Mouse (Mus musculus) heart, embryonic 12.5 days (tissue): Measurements from ENCODE around the gene Lsm2. TPM values are rescaled to one million over a fixed set of nuclear protein-coding genes. Genes with fewer than 3 reads are reported as not detected.
A peak's percentile ranks its signal among the peaks of the same experiment; 100 is the strongest.
"Not testable (repeated sequence)": the region's sequence is repeated elsewhere in the genome, so short reads cannot be mapped to it uniquely, and the experiment has no call there.

Experiments used
- ATAC-seq: fragments of 200-750 bp; cut with Nextera tagmentation; 2 replicates; pipeline ENCODE4 v1.8.0; 2017; ENCODE audit warnings: moderate TSS enrichment, moderate library complexity; ENCODE audit not compliant: insufficient number of reproducible peaks, low FRiP score
- H3K27ac ChIP-seq: fragments of 300-500 bp; sonication (generic); 2 replicates; pipeline ENCODE4 v1.5.1; 2016; ENCODE audit warnings: mild to moderate bottlenecking, moderate library complexity; ENCODE audit not compliant: poor library complexity, severe bottlenecking
- H3K27me3 ChIP-seq: fragments of 300-500 bp; sonication (generic); replicated peaks from 2 replicates; pipeline ENCODE4 v1.6.1; 2016; ENCODE audit warnings: mild to moderate bottlenecking, moderate library complexity
- H3K36me3 ChIP-seq: fragments of 300-500 bp; sonication (generic); 2 replicates; pipeline ENCODE4 v1.6.1; 2016; ENCODE audit warnings: mild to moderate bottlenecking, moderate library complexity
- H3K4me1 ChIP-seq: fragments of 300-500 bp; sonication (generic); replicated peaks from 2 replicates; pipeline ENCODE4 v1.6.1; 2016; ENCODE audit warnings: mild to moderate bottlenecking
- H3K4me2 ChIP-seq: fragments of 300-500 bp; sonication (generic); 2 replicates; pipeline ENCODE4 v1.6.1; 2016; ENCODE audit warnings: mild to moderate bottlenecking, moderate library complexity
- H3K4me3 ChIP-seq: fragments of 300-500 bp; sonication (generic); 2 replicates; pipeline ENCODE4 v1.5.1; 2016; ENCODE audit warnings: mild to moderate bottlenecking
- H3K9ac ChIP-seq: fragments of 300-500 bp; sonication (generic); 2 replicates; pipeline ENCODE4 v1.6.1; 2016; ENCODE audit warnings: mild to moderate bottlenecking, moderate library complexity
- H3K9me3 ChIP-seq: fragments of 300-500 bp; sonication (generic); replicated peaks from 2 replicates; pipeline ENCODE4 v1.6.1; 2016; ENCODE audit warnings: mild to moderate bottlenecking, moderate library complexity
- WGBS: fragments of 180-500 bp; shearing (Covaris S2); methylation state at CpG from one replicate; pipeline ENCODE4 v1.1.7; 2016; 5-methylcytosine and 5-hydroxymethylcytosine counted together
- polyA plus RNA-seq: library from polyadenylated mRNA; unstranded; fragments of >200 nt; fragmentation: Nextera tagmentation; extraction: Ambion mirVana; gene quantifications from 2 replicates; pipeline ENCODE4 v1.2.1, GENCODE M21; 2016

Lsm2 gene
- polyA plus RNA-seq, 1 experiment from 2014 or later: 145 TPM

DNA sequence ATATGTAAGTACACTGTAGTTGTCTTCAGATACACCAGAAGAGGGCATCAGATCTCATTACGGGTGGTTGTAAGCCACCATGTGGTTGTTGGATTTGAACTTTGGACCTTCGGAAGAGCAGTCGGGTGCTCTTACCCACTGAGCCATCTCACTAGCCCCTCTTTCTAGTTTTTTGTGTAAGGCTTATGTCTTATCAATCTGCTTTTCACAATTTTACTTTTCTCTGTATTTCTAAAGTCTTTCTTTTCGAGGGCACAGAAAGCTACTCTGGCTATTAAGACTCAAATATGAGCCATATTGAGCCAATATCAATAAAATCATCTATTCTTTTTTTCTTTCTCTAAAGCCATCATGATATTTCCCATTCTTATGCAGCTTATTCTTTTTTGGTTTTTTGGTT is 13.5 kb downstream of the Lsm2 start:
- ATAC-seq, H3K27me3 ChIP-seq: not testable (repeated sequence)
- 91% methylated on average over 4 of the region's 4 CpGs for WGBS

DNA sequence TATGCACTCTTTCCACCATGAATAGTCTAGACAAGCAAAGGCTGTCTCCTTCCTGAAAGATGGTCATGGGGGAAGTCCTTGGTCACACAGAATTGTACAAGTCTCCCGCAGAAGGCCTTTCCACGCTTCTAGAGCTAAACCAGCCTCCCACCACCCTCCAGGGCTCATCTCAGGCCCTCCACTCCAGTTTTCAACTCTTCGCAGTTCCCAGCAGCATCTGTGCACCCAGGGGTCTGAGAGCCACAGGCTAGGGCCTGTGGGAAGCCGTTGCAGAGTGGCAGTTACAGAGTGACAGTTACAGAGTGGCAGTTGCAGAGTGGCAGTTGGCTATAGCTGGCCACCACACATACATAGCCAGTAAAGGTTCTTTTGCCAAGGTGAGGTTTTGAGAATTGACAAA is 14.3 kb downstream of the Lsm2 start:
- Histone ChIP-seq H3K4me1 (peaks cover 30% of the 10 kb centered on the region), H3K36me3 (peaks cover 20% of the 10 kb centered on the region)
- H3K4me3 ChIP-seq, H3K27ac ChIP-seq, H3K9ac ChIP-seq, ATAC-seq, H3K27me3 ChIP-seq, H3K4me2 ChIP-seq, H3K9me3 ChIP-seq: not testable (repeated sequence)
- WGBS: 93% methylated on average over 4 of the region's 4 CpGs

More for the DNA sequence above, 13.5 kb downstream of the Lsm2 start:
- peaks cover 27% of the 10 kb centered on the region for H3K36me3 ChIP-seq
- H3K4me2 ChIP-seq, H3K9ac ChIP-seq, H3K9me3 ChIP-seq, H3K27ac ChIP-seq, H3K4me3 ChIP-seq: not testable (repeated sequence)
- H3K4me1 ChIP-seq: peaks cover 30% of the 10 kb centered on the region

DNA sequence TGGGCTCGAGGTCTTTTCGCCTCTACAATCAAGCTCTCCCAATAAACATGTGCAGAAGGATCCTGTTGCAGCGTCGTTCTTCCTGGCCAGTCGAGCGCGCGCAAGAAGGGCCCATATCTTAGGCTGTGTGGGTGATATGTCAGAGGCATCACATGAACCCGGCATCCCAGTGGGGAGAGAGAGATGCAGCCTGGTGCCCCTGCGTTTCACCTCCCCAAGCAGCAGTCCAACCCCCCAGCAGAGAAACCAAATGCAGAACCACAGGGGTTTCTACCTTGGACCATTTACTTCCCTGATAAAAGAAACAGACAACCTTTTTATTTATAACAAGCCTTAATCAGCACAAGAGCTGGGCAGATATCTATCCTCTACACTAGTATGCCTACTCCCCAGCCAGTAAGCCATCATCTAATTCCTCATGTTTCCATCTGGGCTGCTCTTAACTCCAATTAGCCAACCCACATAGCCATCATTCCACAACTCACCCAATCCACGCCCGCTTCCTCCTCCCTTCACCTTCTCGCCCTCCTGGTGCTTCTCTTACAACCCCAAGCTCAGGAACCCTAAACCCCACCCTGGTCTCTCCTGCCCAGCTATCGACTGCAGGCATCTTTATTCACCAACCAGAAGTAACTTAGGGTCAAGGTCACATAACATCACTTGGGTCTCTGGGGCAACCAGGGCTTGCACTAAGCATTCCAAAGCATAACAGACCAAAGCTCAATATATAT is 14.9 kb downstream of the Lsm2 start:
- peaks cover 30% of the 10 kb centered on the region for H3K4me1 ChIP-seq
- peaks cover 15% of the 10 kb centered on the region for H3K36me3 ChIP-seq
- H3K4me2 ChIP-seq: peak overlapping the region; percentile 25; the same call in 1 of the 2 replicates
- H3K9me3 ChIP-seq: no peaks in the 10 kb centered on the region
- H3K4me3 ChIP-seq: no peak overlapping the region
- no peaks in the 10 kb centered on the region for H3K27me3 ChIP-seq
- WGBS: 85% methylated on average over 13 of the region's 14 CpGs
- no peak overlapping the region for H3K27ac ChIP-seq
- H3K9ac ChIP-seq: no peak overlapping the region
- no peak for ATAC-seq

DNA sequence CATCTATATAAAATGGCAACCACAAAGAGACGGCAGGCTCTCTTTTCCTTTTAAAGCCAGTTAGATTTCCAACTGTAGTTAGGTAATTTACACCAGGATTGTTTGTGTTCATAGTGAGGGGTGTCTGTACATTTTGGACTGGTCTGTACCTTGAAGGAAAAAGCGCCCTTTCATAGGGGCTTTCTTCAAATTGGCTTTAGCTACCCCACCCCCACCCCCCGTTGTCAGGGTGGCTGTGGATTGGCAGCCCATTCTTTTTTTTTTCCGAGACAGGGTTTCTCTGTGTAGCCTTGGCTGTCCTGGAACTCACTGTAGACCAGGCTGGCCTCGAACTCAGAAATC is 15.5 kb downstream of the Lsm2 start:
- no peak overlapping the region for H3K4me2 ChIP-seq
- peaks cover 31% of the 10 kb centered on the region for H3K4me1 ChIP-seq
- WGBS: 92% methylated on average over 5 of the region's 5 CpGs
- no peak overlapping the region for H3K27ac ChIP-seq
- no peaks in the 10 kb centered on the region for H3K9me3 ChIP-seq
- no peaks in the 10 kb centered on the region for H3K27me3 ChIP-seq
- peaks cover 15% of the 10 kb centered on the region for H3K36me3 ChIP-seq
- no peak for ATAC-seq
- no peak overlapping the region for H3K4me3 ChIP-seq
- no peak overlapping the region for H3K9ac ChIP-seq

DNA sequence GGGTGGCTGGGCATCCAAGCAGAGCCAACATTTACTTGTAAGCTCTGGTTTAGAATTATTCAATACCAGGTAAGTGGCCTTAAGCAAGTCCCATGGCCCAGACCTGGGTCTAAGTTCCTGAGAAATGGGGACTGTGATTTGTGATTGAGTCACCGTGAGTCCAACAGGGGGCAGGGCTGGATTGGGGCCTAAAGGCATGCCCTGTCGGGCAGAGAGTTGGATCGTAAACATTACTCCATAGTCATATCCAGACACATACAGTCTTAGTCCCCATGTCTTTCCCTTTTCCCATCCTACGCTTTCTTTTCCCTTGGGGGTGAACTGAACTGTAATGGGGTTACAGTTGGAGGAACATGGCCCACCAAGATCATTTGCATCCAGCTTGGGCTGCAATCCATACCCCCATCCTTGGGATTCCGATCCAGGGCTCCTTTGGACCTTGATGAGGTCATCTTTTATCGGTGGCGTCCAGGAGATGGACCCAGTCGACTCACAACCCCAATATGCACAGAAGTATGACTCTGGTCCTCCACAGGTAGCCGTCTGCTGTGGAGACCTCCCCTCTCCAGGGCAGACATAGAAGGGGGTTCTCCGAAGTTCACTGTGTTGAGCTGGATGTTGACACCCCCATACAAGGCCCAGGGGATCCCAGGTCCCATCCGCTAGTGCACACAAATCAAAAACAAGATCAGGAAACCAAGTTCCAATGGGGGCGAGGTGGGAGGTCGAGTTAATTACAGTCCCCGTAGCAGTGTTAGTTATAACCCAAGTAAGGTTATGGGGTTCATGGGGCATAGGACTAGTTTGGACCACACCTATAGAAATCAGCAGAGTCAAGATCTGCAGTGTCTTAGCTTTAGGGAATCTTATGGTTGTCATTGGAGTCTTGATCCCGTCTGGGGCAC is 17.1 kb downstream of the Lsm2 start:
- no peak for ATAC-seq

DNA sequence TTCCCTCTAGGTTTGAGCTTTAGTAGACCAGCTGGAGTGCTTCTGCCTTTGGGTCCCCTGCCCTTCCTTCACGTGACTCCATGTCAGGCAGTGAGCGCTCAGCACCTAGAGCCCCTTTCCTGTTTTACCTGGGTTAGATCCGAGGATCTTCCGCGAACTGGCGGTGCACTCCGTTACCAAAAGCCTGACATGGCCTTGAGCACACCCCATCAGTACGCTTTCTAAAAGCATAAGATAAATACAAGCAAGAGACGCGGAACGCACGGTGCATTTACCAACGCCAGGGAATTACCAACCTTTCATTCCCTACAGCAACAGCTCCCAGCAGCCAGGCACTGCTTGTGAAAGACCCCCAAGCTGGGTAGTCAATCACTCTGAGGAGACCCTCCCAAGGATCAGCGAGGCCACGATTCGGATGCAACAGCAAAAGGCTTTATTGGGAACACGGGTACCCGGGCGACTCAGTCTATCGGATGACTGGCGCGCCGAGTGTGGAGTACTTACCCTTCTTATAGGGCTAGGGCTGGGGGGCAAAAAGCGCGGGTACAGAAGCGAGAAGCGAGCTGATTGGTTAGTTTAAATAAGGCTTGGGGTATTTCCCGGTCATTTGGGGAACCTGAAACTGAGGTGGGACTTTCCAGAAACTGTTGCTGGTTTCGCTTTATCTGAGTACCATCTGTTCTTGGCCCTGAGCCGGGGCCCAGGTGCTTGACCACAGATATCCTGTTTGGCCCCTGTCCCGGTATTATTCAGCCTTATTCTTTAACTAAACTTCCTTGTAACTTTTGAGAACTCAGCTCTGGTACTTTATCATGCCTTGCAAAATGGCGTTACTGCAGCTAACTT is 18.4 kb downstream of the Lsm2 start:
- not testable (repeated sequence) for ATAC-seq, H3K27me3 ChIP-seq, H3K9me3 ChIP-seq
- Histone ChIP-seq H3K36me3 (peaks cover 27% of the 10 kb centered on the region), H3K4me2 (peak overlapping the region; percentile 96), H3K4me3 (peak overlapping the region; percentile 79), H3K9ac (peak overlapping the region; percentile 96), H3K27ac (peak overlapping the region; percentile 95), H3K4me1 (peaks cover 46% of the 10 kb centered on the region)
- 22% methylated on average over 30 of the region's 32 CpGs for WGBS

More for the DNA sequence above, 17.1 kb downstream of the Lsm2 start:
- Histone ChIP-seq H3K9ac (no peak overlapping the region), H3K36me3 (peaks cover 15% of the 10 kb centered on the region), H3K27ac (no peak overlapping the region), H3K9me3 (no peaks in the 10 kb centered on the region), H3K4me3 (peak overlapping the region; percentile 79), H3K4me2 (peak overlapping the region; percentile 96), H3K4me1 (peaks cover 46% of the 10 kb centered on the region), H3K27me3 (no peaks in the 10 kb centered on the region)
- 92% methylated on average over 15 of the region's 15 CpGs for WGBS

DNA sequence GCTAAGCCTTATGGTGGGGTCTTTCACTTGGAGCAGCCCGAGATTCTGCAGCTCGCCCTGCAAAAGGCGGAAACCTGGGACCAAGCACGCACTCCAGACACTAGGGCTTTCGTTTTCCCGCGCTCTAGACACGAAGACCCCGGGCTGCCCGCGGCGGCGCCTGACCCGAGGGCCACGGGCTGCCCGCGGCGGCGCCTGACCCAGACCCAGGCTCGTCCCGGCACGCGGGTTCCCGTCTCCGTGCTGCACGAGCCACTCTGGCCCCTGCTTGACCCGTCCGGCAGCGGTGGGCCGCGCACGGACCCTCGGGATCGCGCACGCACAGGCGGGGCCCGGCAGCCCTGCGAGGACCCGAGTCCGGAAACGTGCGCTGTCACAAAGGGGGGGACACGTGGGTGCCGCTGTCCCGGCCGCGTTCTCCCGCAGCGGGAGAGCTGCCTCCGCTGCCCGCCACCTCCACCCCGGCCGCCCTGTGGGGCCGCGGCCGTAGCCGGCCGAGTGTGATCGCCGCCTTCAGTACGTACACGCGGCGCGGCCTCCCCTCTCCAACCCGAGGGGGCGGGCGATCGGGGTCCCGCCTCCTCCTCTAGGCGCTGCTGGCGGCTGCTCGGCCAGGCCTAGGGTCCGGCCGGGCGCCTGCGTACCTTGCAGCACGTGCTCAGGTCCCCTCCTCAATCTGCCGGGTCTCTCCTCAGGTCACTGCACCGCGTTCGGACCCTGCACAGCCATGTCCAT is 19.2 kb downstream of the Lsm2 start, which contains the start of gene Vars:
TSS of gene Vars (plus strand) at position 271 of the 735 bp plus-strand sequence.
- H3K27ac ChIP-seq: peak within 1 kb of the TSS; percentile 95
- WGBS: under 1% methylated on average over 69 of the region's 83 CpGs
- H3K4me3 ChIP-seq: peak within 1 kb of the TSS; percentile 79
- peak; percentile 89 for ATAC-seq
- peak within 1 kb of the TSS; percentile 96 for H3K9ac ChIP-seq
- H3K27me3 ChIP-seq: no peaks in the 10 kb centered on the region
- peak within 1 kb of the TSS; percentile 96 for H3K4me2 ChIP-seq
- peaks cover 46% of the 10 kb centered on the region for H3K4me1 ChIP-seq
- no peaks in the 10 kb centered on the region for H3K9me3 ChIP-seq
- peaks cover 31% of the 10 kb centered on the region for H3K36me3 ChIP-seq

DNA sequence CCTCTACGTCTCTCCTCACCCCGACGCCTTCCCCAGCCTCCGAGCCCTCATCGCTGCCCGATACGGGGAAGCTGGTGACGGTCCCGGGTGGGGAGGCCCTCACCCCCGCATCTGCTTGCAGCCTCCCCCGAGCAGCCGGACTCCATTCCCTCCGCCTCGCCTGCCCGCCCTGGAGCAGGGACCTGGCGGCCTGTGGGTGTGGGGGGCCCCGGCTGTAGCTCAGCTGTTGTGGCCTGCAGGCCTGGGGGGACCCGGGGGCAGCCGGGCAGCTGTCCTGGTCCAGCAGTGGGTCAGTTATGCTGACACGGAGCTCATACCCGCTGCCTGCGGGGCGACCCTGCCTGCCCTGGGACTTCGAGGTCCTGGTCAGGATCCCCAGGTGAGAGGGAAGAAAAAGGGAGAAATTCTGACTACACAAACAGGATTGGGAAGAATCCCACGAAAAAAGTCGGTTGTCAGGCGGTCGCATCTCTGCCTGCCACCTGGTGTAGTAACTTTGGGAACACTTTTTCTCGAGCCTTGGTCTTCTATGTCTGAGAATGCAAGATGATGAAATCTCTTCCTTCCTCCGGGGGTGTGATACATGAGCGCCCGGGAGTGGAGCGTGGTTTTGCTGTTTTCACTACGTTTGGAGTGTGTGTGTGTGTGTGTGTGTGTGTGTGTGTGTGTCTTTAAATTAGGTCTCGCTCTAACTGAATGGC is 19.9 kb downstream of the Lsm2 start:
- Histone ChIP-seq H3K4me1 (peaks cover 41% of the 10 kb centered on the region), H3K4me2 (peak overlapping the region; percentile 96), H3K27ac (peak overlapping the region; percentile 95), H3K9ac (peak overlapping the region; percentile 96), H3K36me3 (peaks cover 35% of the 10 kb centered on the region), H3K4me3 (peak overlapping the region; percentile 79), H3K9me3 (no peaks in the 10 kb centered on the region), H3K27me3 (no peaks in the 10 kb centered on the region)
- WGBS: under 1% methylated on average over 35 of the region's 35 CpGs
- ATAC-seq: peak; percentile 19; the same call in 1 of the 2 replicates

DNA sequence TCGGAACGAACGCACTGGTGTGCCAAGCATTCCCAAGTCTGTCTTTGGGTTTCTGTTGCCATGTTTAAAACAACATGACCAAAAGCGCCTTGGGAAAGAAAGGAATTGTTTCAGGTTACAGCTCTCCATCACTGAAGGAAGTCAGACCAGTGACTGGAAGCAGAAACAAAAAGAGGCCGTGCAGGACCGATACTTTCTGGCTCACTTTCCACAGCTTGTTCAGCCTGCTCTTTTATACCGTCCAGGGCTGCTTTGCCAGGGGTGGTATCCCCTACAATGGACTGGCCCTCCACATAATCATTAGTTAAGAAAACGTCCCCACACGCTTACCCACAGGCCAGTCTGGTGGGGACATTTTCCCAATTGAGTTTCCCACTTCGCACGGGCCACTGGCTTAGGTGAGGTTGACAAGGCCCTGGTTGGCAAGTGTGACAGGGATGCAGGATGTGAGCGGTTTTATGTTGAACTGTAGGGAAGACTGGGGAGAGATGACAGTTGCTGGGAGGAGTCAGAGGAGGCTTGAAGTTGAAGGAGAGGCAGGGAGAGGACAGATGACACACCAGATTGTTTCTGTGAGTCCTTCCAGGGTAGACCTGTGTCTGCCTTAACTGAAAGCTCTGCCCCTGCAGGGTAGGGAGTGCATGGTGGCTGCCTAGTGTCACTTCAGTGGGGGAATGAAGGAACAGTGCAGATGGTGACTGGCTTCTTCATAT is 20.6 kb downstream of the Lsm2 start:
- peak overlapping the region; percentile 95 for H3K27ac ChIP-seq
- no peak for ATAC-seq
- H3K4me1 ChIP-seq: peaks cover 38% of the 10 kb centered on the region
- 10% methylated on average over 12 of the region's 12 CpGs for WGBS
- peak overlapping the region; percentile 79 for H3K4me3 ChIP-seq
- peak overlapping the region; percentile 96 for H3K9ac ChIP-seq
- H3K36me3 ChIP-seq: peaks cover 40% of the 10 kb centered on the region
- H3K4me2 ChIP-seq: peak overlapping the region; percentile 96
- no peaks in the 10 kb centered on the region for H3K27me3 ChIP-seq
- H3K9me3 ChIP-seq: no peaks in the 10 kb centered on the region
